Mouse (Mus musculus): Measurements from ENCODE around the gene Oxct1. TPM values are rescaled to one million over a fixed set of nuclear protein-coding genes. Genes with fewer than 3 reads are reported as not detected.

Gene Oxct1
- polyA plus RNA-seq, 1 experiment: 40.4 TPM

DNA sequence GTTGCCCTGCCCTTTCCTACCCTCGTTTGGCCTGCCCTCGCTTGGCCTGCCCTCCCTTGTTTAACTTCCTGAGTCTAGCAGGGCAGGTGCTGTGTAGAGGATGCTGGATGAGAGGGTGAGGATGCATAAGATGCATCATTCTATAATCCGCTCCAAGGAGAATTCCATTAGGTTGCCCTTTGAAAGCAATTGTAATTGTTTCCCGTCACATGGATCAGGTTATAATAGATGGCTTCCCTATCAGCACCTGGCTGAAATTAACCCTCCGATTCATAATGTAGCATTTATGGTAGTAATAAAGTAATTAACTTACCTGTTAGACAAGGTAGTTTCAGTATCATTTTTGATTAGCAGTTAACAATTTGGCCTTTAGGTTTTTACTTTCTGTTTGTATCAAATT, 119.2 kb downstream of the Oxct1 start:
- Histone ChIP-seq H3ac (ENCODE audit: control insufficient read depth, insufficient read length) (no peak overlapping the region), H3K79me2 (ENCODE audit: control insufficient read depth, insufficient read depth) (no peaks in the 10 kb centered on the region), H3K27me3 (ENCODE audit: control insufficient read depth, insufficient read depth, insufficient read length) (no peaks in the 10 kb centered on the region), H3K4me3 (no peak overlapping the region), H3K4me2 (ENCODE audit: low read depth) (no peak overlapping the region), H3K36me3 (ENCODE audit: control insufficient read depth, insufficient read depth) (no peaks in the 10 kb centered on the region)
- TF ChIP-seq TCF12 (IDR thresholded peaks at IDR 0.05; ENCODE audit: insufficient read depth, poor library complexity, severe bottlenecking) (no peak), USF1 (IDR thresholded peaks at IDR 0.05; ENCODE audit: low read depth) (no peak), MAX (IDR thresholded peaks at IDR 0.05; ENCODE audit: low read depth) (no peak), CEBPB (IDR thresholded peaks at IDR 0.05; ENCODE audit: insufficient read depth, poor library complexity, severe bottlenecking) (no peak), POLR2AphosphoS2 (IDR thresholded peaks at IDR 0.05; ENCODE audit: insufficient read length, low read depth) (no peak), E2F4 (IDR thresholded peaks at IDR 0.05; ENCODE audit: insufficient read depth) (no peak), TCF3 (IDR thresholded peaks at IDR 0.05; ENCODE audit: insufficient read length, low read depth) (no peak), REST (IDR thresholded peaks at IDR 0.05; ENCODE audit: insufficient read depth, insufficient read length) (no peak), POLR2A (IDR thresholded peaks at IDR 0.05; ENCODE audit: insufficient read length, low read depth) (no peak), MYOG (IDR thresholded peaks at IDR 0.05; ENCODE audit: control insufficient read depth in 1 of 3, insufficient read depth in 1 of 3, insufficient read length in 2 of 3, low read depth in 2 of 3) (no peak), SRF (IDR thresholded peaks at IDR 0.05; ENCODE audit: control insufficient read depth, insufficient read length, low read depth) (no peak), MYOD1 (IDR thresholded peaks at IDR 0.05; ENCODE audit: control insufficient read depth in 1 of 3, insufficient read length in 2 of 3, low read depth in 2 of 3) (no peak)

DNA sequence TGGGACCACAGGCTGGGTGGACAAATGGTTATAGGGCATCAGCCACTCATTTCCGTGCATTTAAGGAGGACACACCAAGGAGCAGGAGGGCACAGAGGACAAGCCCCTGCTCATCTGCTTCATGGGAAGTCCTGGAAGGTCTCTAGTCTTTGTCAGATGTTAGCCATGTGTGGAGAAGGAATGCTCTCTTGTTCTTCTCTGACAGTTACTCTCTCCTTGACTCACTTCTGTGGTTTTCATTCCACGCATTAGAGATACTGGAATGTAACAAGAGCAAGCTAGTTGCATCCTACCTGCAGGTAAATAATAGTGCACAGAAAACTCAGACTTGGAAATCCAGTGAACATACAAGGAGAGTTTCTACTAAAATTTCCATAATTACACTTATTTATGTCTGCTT, 121.5 kb downstream of the Oxct1 start:
- no peaks in the 10 kb centered on the region for H3K27me3 ChIP-seq (ENCODE audit: control insufficient read depth, insufficient read depth, insufficient read length)
- H3K4me2 ChIP-seq (ENCODE audit: low read depth): no peak overlapping the region
- no peak overlapping the region for H3ac ChIP-seq (ENCODE audit: control insufficient read depth, insufficient read length)
- H3K79me2 ChIP-seq (ENCODE audit: control insufficient read depth, insufficient read depth): no peaks in the 10 kb centered on the region
- TF ChIP-seq USF1 (IDR thresholded peaks at IDR 0.05; ENCODE audit: low read depth): no peak
- H3K36me3 ChIP-seq (ENCODE audit: control insufficient read depth, insufficient read depth): no peaks in the 10 kb centered on the region
- H3K4me3 ChIP-seq: no peak overlapping the region

DNA sequence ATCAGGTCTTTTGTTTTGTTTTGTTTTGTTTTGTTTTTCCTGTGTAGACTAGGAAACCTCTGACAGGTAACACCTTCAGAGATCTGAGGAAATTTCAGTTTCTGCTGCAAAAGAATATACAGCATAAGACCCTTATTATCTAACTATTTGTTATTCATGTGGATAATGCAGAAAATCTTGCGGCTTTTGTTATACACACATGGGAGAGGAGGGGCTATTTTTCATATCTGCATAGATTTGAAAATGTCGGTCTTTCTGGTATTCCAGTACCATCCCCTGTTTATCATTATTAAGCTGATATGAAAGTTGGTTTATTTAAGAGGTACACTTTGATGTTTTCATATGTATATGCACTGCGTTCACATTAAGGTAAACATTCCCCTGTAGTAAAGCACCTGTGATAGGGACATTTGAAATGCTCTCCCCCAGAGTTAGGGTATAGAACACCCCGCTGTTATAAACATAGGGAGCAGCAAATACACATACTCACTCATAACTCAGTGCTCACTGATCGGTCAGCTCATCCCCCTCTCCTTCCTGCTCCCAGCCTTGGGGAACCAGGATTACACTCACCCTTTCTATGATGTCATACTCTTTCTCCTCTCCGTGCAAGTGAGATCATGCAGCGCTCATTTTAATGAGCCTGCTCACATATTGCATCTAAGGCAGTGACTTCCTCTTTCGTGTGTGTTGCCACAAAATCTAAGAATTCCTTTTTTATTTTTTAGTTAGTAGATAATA, 122.6 kb downstream of the Oxct1 start:
- no peak overlapping the region for H3K4me2 ChIP-seq (ENCODE audit: low read depth)
- TF ChIP-seq USF1 (IDR thresholded peaks at IDR 0.05; ENCODE audit: low read depth): no peak
- TF ChIP-seq TCF3 (IDR thresholded peaks at IDR 0.05; ENCODE audit: insufficient read length, low read depth): no peak
- TF ChIP-seq MYOG (IDR thresholded peaks at IDR 0.05; ENCODE audit: control insufficient read depth in 1 of 3, insufficient read depth in 1 of 3, insufficient read length in 2 of 3, low read depth in 2 of 3): no peak
- TF ChIP-seq MAX (IDR thresholded peaks at IDR 0.05; ENCODE audit: low read depth): no peak
- no peak for TF ChIP-seq MYOD1 (IDR thresholded peaks at IDR 0.05; ENCODE audit: control insufficient read depth in 1 of 3, insufficient read length in 2 of 3, low read depth in 2 of 3)
- TF ChIP-seq REST (IDR thresholded peaks at IDR 0.05; ENCODE audit: insufficient read depth, insufficient read length): no peak
- no peaks in the 10 kb centered on the region for H3K27me3 ChIP-seq (ENCODE audit: control insufficient read depth, insufficient read depth, insufficient read length)
- H3ac ChIP-seq (ENCODE audit: control insufficient read depth, insufficient read length): no peak overlapping the region
- no peaks in the 10 kb centered on the region for H3K79me2 ChIP-seq (ENCODE audit: control insufficient read depth, insufficient read depth)
- H3K36me3 ChIP-seq (ENCODE audit: control insufficient read depth, insufficient read depth): no peaks in the 10 kb centered on the region
- no peak overlapping the region for H3K4me3 ChIP-seq

DNA sequence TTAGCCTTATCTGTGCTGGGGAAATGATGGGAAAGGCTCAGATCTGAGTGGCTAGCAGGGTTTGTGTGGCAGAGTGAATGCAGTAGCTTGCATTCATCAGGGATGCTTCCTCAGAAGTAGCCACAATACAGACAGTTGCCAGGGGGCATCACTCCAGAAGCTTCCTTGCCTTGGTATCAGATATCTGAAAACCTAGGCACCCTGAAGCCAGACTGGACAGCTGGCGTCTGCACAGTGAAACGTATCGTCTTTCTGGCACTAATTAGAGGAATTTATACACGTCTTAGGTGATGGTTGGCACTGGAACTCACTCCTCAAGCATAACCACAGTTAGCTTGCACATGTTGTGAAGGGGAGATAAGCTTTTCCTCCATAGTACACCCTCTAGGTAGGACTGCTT, 128.5 kb downstream of the Oxct1 start:
- Histone ChIP-seq H3K36me3 (ENCODE audit: control insufficient read depth, insufficient read depth) (no peaks in the 10 kb centered on the region), H3K4me2 (ENCODE audit: low read depth) (no peak overlapping the region), H3K79me2 (ENCODE audit: control insufficient read depth, insufficient read depth) (no peaks in the 10 kb centered on the region), H3K27me3 (ENCODE audit: control insufficient read depth, insufficient read depth, insufficient read length) (no peaks in the 10 kb centered on the region), H3ac (ENCODE audit: control insufficient read depth, insufficient read length) (no peak overlapping the region), H3K4me3 (no peak overlapping the region)
- TF ChIP-seq MYOD1 (IDR thresholded peaks at IDR 0.05; ENCODE audit: control insufficient read depth in 1 of 3, insufficient read length in 2 of 3, low read depth in 2 of 3): peak; percentile 37 to 80 (median 73)
- peak; percentile 31 for TF ChIP-seq TCF12 (IDR thresholded peaks at IDR 0.05; ENCODE audit: insufficient read depth, poor library complexity, severe bottlenecking)
- TF ChIP-seq CEBPB (IDR thresholded peaks at IDR 0.05; ENCODE audit: insufficient read depth, poor library complexity, severe bottlenecking): no peak
- TF ChIP-seq TCF3 (IDR thresholded peaks at IDR 0.05; ENCODE audit: insufficient read length, low read depth): no peak
- no peak for TF ChIP-seq REST (IDR thresholded peaks at IDR 0.05; ENCODE audit: insufficient read depth, insufficient read length)
- peak; percentile 40 for TF ChIP-seq USF1 (IDR thresholded peaks at IDR 0.05; ENCODE audit: low read depth)
- TF ChIP-seq MYOG (IDR thresholded peaks at IDR 0.05; ENCODE audit: control insufficient read depth in 1 of 3, insufficient read depth in 1 of 3, insufficient read length in 2 of 3, low read depth in 2 of 3): peak in 2 of 3 experiments; percentile 58 to 64

DNA sequence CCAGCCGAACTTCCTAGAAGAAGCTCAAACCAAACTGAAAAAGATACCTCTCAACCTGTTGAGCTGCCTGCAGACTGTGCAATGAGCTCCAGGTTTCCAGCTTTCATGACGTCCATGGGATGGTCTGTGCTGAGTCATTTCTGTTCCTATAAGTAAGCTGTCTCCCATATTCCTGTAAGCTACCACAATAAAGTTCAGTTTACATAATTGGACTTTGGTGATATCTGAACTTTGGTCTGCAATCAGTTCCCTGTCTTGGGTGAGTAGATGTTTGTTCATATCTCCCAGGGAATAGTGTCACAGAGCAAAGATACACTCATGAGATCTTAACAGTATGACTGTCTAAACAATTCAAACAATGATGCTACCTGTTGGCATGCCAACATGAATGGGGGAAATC, 141.8 kb downstream of the Oxct1 start:
- Histone ChIP-seq H3K4me3 (no peak overlapping the region), H3ac (ENCODE audit: control insufficient read depth, insufficient read length) (no peak overlapping the region), H3K4me2 (ENCODE audit: low read depth) (no peak overlapping the region), H3K27me3 (ENCODE audit: control insufficient read depth, insufficient read depth, insufficient read length) (no peaks in the 10 kb centered on the region), H3K36me3 (ENCODE audit: control insufficient read depth, insufficient read depth) (no peaks in the 10 kb centered on the region), H3K79me2 (ENCODE audit: control insufficient read depth, insufficient read depth) (no peaks in the 10 kb centered on the region)
- TF ChIP-seq TCF12 (IDR thresholded peaks at IDR 0.05; ENCODE audit: insufficient read depth, poor library complexity, severe bottlenecking): no peak
- no peak for TF ChIP-seq MYOD1 (IDR thresholded peaks at IDR 0.05; ENCODE audit: control insufficient read depth in 1 of 3, insufficient read length in 2 of 3, low read depth in 2 of 3)
- no peak for TF ChIP-seq E2F4 (IDR thresholded peaks at IDR 0.05; ENCODE audit: insufficient read depth)
- TF ChIP-seq CEBPB (IDR thresholded peaks at IDR 0.05; ENCODE audit: insufficient read depth, poor library complexity, severe bottlenecking): no peak
- no peak for TF ChIP-seq POLR2A (IDR thresholded peaks at IDR 0.05; ENCODE audit: insufficient read length, low read depth)
- TF ChIP-seq MYOG (IDR thresholded peaks at IDR 0.05; ENCODE audit: control insufficient read depth in 1 of 3, insufficient read depth in 1 of 3, insufficient read length in 2 of 3, low read depth in 2 of 3): no peak
- TF ChIP-seq TCF3 (IDR thresholded peaks at IDR 0.05; ENCODE audit: insufficient read length, low read depth): no peak
- TF ChIP-seq SRF (IDR thresholded peaks at IDR 0.05; ENCODE audit: control insufficient read depth, insufficient read length, low read depth): no peak
- no peak for TF ChIP-seq USF1 (IDR thresholded peaks at IDR 0.05; ENCODE audit: low read depth)
- TF ChIP-seq POLR2AphosphoS2 (IDR thresholded peaks at IDR 0.05; ENCODE audit: insufficient read length, low read depth): no peak
- no peak for TF ChIP-seq MAX (IDR thresholded peaks at IDR 0.05; ENCODE audit: low read depth)
- no peak for TF ChIP-seq REST (IDR thresholded peaks at IDR 0.05; ENCODE audit: insufficient read depth, insufficient read length)
